Mouse (Mus musculus) CH12.LX (cell line): Measurements from ENCODE around the gene Ing4.

Experiments
- CHD1 ChIP-seq: IDR thresholded peaks from 2 replicates; pipeline ENCODE4 v1.6.1; 2012; ENCODE audit warnings: low read depth, low read length, improper control_type of control experiment, inconsistent platforms
- CTCF ChIP-seq, 2 experiments: IDR thresholded peaks in 1 of 2; conservative IDR thresholded peaks in 1 of 2; 2 replicates each; pipeline ENCODE4 v1.5.1; 2011 to 2012; ENCODE audit warnings: low read depth in 2 of 2, low read length in 2 of 2, improper control_type of control experiment in 1 of 2, inconsistent platforms in 1 of 2, mild to moderate bottlenecking in 1 of 2, moderate library complexity in 1 of 2
- ELF1 ChIP-seq: IDR thresholded peaks from 2 replicates; pipeline ENCODE4 v1.6.1; 2014; ENCODE audit warnings: low read depth, mild to moderate bottlenecking, inconsistent platforms, low read length, improper control_type of control experiment
- EP300 ChIP-seq: IDR thresholded peaks from 2 replicates; pipeline ENCODE4 v1.6.1; 2011; ENCODE audit warnings: low read length, improper control_type of control experiment
- JUND ChIP-seq: conservative IDR thresholded peaks from 2 replicates; pipeline ENCODE4 v1.6.1; 2011; ENCODE audit warnings: low read depth, low read length, improper control_type of control experiment
- MAZ ChIP-seq: IDR thresholded peaks from 2 replicates; pipeline ENCODE4 v1.6.1; 2012; ENCODE audit warnings: low read depth, mild to moderate bottlenecking, inconsistent platforms, low read length, improper control_type of control experiment, moderate library complexity
- MEF2A ChIP-seq: IDR thresholded peaks from 2 replicates; pipeline ENCODE4 v1.6.1; 2014; ENCODE audit warnings: low read depth, mild to moderate bottlenecking, inconsistent platforms, low read length, improper control_type of control experiment, borderline replicate concordance
- NELFE ChIP-seq: IDR thresholded peaks from 2 replicates; pipeline ENCODE4 v1.6.1; 2011; ENCODE audit warnings: low read depth, low read length, improper control_type of control experiment
- TCF12 ChIP-seq: IDR thresholded peaks from 2 replicates; pipeline ENCODE4 v1.6.1; 2014; ENCODE audit warnings: low read depth, mild to moderate bottlenecking, inconsistent platforms, low read length, improper control_type of control experiment
- ZKSCAN1 ChIP-seq: IDR thresholded peaks from 2 replicates; pipeline ENCODE4 v1.6.1; 2012; ENCODE audit warnings: low read depth, inconsistent platforms, low read length, improper control_type of control experiment, borderline replicate concordance

GRCm38 (mm10) chr6:125009129-125009180 lies 30.6 kb upstream of the Ing4 start, which contains the start of gene Zfp384:
- TF ChIP-seq CTCF (conservative IDR thresholded peaks at IDR 0.05 in 1 of 2, IDR thresholded peaks at IDR 0.05 in 1 of 2; ENCODE audit: low read depth in 2 of 2, low read length in 2 of 2) (no peak), CHD1 (no peak), ELF1 (no peak), MAZ (no peak), EP300 (no peak), NELFE (no peak), MEF2A (no peak), TCF12 (no peak), JUND (no peak), ZKSCAN1 (no peak)
